ENCODE assay signal across 8 mouse cellular contexts in genomic region chr11:80300551-80301315, GRCm38 (mm10). TPM values are rescaled to one million over a fixed set of nuclear protein-coding genes. Genes with fewer than 3 reads are reported as not detected.
A peak's percentile ranks its signal among the peaks of the same experiment; 100 is the strongest.
DNase-seq lines count a peak whose midpoint lies in the region; ATAC-seq and TF ChIP-seq lines count a peak whose summit lies in the region.

Gene Rhbdl3 (plus strand): TSS chr11:80300912.

- no peaks in the 10 kb centered on the region for H3K9me3 ChIP-seq in embryonic facial prominence, embryonic 15.5 days (replicated peaks)
- no peaks in the 10 kb centered on the region for H3K9me3 ChIP-seq in heart, embryonic 15.5 days (replicated peaks)
- no peaks in the 10 kb centered on the region for H3K9me3 ChIP-seq in liver, embryonic 13.5 days (replicated peaks)
- no peaks in the 10 kb centered on the region for H3K9me3 ChIP-seq in neural tube, embryonic 13.5 days

- ATAC-seq in embryonic facial prominence, embryonic 15.5 days (ENCODE audit: insufficient number of reproducible peaks, low FRiP score, low TSS enrichment, low read depth), result peak; percentile 70
- ATAC-seq in heart, embryonic 15.5 days (replicated peaks; ENCODE audit: insufficient number of reproducible peaks, insufficient read depth, low FRiP score, low read depth), result peak; percentile 63
- ATAC-seq in liver, embryonic 13.5 days (ENCODE audit: low read depth), result no peak
- peak; percentile 64 for ATAC-seq in neural tube, embryonic 13.5 days (ENCODE audit: low read depth)

- H3K9ac ChIP-seq in embryonic facial prominence, embryonic 15.5 days, result peak within 1 kb of the TSS; percentile 62
- H3K9ac ChIP-seq in heart, embryonic 15.5 days, result peak within 1 kb of the TSS; percentile 68
- no peak within 1 kb of the TSS for H3K9ac ChIP-seq in liver, embryonic 13.5 days
- H3K9ac ChIP-seq in neural tube, embryonic 13.5 days, result peak within 1 kb of the TSS; percentile 85

- no peak for TF ChIP-seq CTCF in spleen, adult 2 months (IDR thresholded peaks at IDR 0.05; ENCODE audit: extremely low read depth, insufficient read depth, insufficient read length, insufficient replicate concordance)
- TF ChIP-seq CTCF in thymus, adult 2 months (IDR thresholded peaks at IDR 0.05; ENCODE audit: borderline replicate concordance, control insufficient read depth, extremely low read depth, insufficient read depth, low read length, poor library complexity), result no peak

- no peak for TF ChIP-seq POLR2A in spleen, adult 2 months (IDR thresholded peaks at IDR 0.05; ENCODE audit: low read depth, low read length)
- TF ChIP-seq POLR2A in thymus, adult 2 months (IDR thresholded peaks at IDR 0.05; ENCODE audit: control insufficient read depth, extremely low read depth, insufficient read depth, low read length, poor library complexity), result no peak

- H3K27ac ChIP-seq in spleen, adult 2 months (ENCODE audit: insufficient read depth, low read length), result no peak within 1 kb of the TSS; the same call in 1 of the 2 replicates
- H3K27ac ChIP-seq in embryonic facial prominence, embryonic 15.5 days (replicated peaks), result peak within 1 kb of the TSS; percentile 44; the same call in 1 of the 2 replicates
- H3K27ac ChIP-seq in heart, embryonic 15.5 days, result peak within 1 kb of the TSS; percentile 10; the same call in 1 of the 2 replicates
- H3K27ac ChIP-seq in liver, embryonic 13.5 days, result no peak within 1 kb of the TSS
- peak within 1 kb of the TSS; percentile 85 for H3K27ac ChIP-seq in neural tube, embryonic 13.5 days (replicated peaks)
- no peak within 1 kb of the TSS for H3K27ac ChIP-seq in thymus, adult 2 months (ENCODE audit: control insufficient read depth, insufficient read depth, low read length)

- WGBS in spleen, adult 2 months, result under 1% methylated on average over 76 of the region's 81 CpGs
- under 1% methylated on average over 67 of the region's 81 CpGs for WGBS in embryonic facial prominence, embryonic 15.5 days
- WGBS in heart, embryonic 15.5 days, result under 1% methylated on average over 63 of the region's 81 CpGs
- under 1% methylated on average over 76 of the region's 81 CpGs for WGBS in liver, embryonic 13.5 days (ENCODE audit: insufficient replicate concordance)
- under 1% methylated on average over 78 of the region's 81 CpGs for WGBS in neural tube, embryonic 13.5 days
- WGBS in thymus, adult 2 months, result 1% methylated on average over 68 of the region's 81 CpGs

- no peaks in the 10 kb centered on the region for H3K36me3 ChIP-seq in spleen, adult 2 months (ENCODE audit: control insufficient read depth, insufficient read depth, low read length)
- H3K36me3 ChIP-seq in embryonic facial prominence, embryonic 15.5 days, result no peaks in the 10 kb centered on the region
- H3K36me3 ChIP-seq in heart, embryonic 15.5 days, result no peaks in the 10 kb centered on the region
- no peaks in the 10 kb centered on the region for H3K36me3 ChIP-seq in liver, embryonic 13.5 days
- no peaks in the 10 kb centered on the region for H3K36me3 ChIP-seq in neural tube, embryonic 13.5 days
- H3K36me3 ChIP-seq in thymus, adult 2 months (ENCODE audit: control insufficient read depth, insufficient read depth, low read length), result no peaks in the 10 kb centered on the region

- H3K4me2 ChIP-seq in embryonic facial prominence, embryonic 15.5 days (replicated peaks), result peak within 1 kb of the TSS; percentile 97
- peak within 1 kb of the TSS; percentile 88 for H3K4me2 ChIP-seq in heart, embryonic 15.5 days
- H3K4me2 ChIP-seq in liver, embryonic 13.5 days, result peak within 1 kb of the TSS; percentile 68
- peak within 1 kb of the TSS; percentile 99 for H3K4me2 ChIP-seq in neural tube, embryonic 13.5 days

- H3K4me1 ChIP-seq in spleen, adult 2 months (ENCODE audit: control insufficient read depth, insufficient read depth, insufficient read length), result peaks cover 11% of the 10 kb centered on the region
- H3K4me1 ChIP-seq in embryonic facial prominence, embryonic 15.5 days, result peaks cover 37% of the 10 kb centered on the region
- H3K4me1 ChIP-seq in heart, embryonic 15.5 days (replicated peaks), result peaks cover 40% of the 10 kb centered on the region
- peaks cover 15% of the 10 kb centered on the region; the same call in 1 of the 2 replicates for H3K4me1 ChIP-seq in liver, embryonic 13.5 days (replicated peaks)
- H3K4me1 ChIP-seq in neural tube, embryonic 13.5 days (replicated peaks), result peaks cover 43% of the 10 kb centered on the region
- H3K4me1 ChIP-seq in thymus, adult 2 months (replicated peaks; ENCODE audit: control insufficient read depth, insufficient read depth, low read length), result peaks cover 13% of the 10 kb centered on the region

- DNase-seq in spleen, adult 2 months (ENCODE audit: low read depth in 1 of 2, low spot score in 2 of 2), result peak in 1 of 2 experiments; percentile 16
- no peak for DNase-seq in spleen, postnatal 4 days (ENCODE audit: low spot score in 2 of 2)
- DNase-seq in kidney, postnatal 10 days, result peak; percentile 82
- no peak for DNase-seq in liver, embryonic 13.5 days
- DNase-seq in thymus, adult 2 months, result peak; percentile 45

- H3K4me3 ChIP-seq in spleen, adult 2 months (ENCODE audit: extremely low read depth, insufficient read depth, insufficient read length), result peak within 1 kb of the TSS; percentile 52
- H3K4me3 ChIP-seq in embryonic facial prominence, embryonic 15.5 days (replicated peaks), result peak within 1 kb of the TSS; percentile 73
- peak within 1 kb of the TSS; percentile 69 for H3K4me3 ChIP-seq in heart, embryonic 15.5 days
- H3K4me3 ChIP-seq in liver, embryonic 13.5 days (replicated peaks), result peak within 1 kb of the TSS; percentile 54
- H3K4me3 ChIP-seq in neural tube, embryonic 13.5 days, result peak within 1 kb of the TSS; percentile 84
- peak within 1 kb of the TSS; percentile 45 for H3K4me3 ChIP-seq in thymus, adult 2 months (ENCODE audit: control insufficient read depth, insufficient read depth, low read length)

- H3K27me3 ChIP-seq in spleen, adult 2 months (ENCODE audit: control insufficient read depth, insufficient read depth, low read length), result peaks cover 15% of the 10 kb centered on the region
- peaks cover 32% of the 10 kb centered on the region for H3K27me3 ChIP-seq in embryonic facial prominence, embryonic 15.5 days
- peaks cover 70% of the 10 kb centered on the region for H3K27me3 ChIP-seq in heart, embryonic 15.5 days
- peaks cover 94% of the 10 kb centered on the region for H3K27me3 ChIP-seq in liver, embryonic 13.5 days
- H3K27me3 ChIP-seq in neural tube, embryonic 13.5 days, result peaks cover 7% of the 10 kb centered on the region; the same call in 1 of the 2 replicates
- H3K27me3 ChIP-seq in thymus, adult 2 months (ENCODE audit: control insufficient read depth, insufficient read depth, low read length), result peaks cover 18% of the 10 kb centered on the region

RNA-seq across cellular contexts. Expression of gene Rhbdl3, which starts in this region (rescaled TPM):
- polyA plus RNA-seq in spleen, adult 2 months (2012; rRNA removed), result 2.2 and 2.9 TPM in 2 replicates
- 7.3 and 8.3 TPM in 2 replicates for polyA plus RNA-seq in embryonic facial prominence, embryonic 15.5 days (2015; fragmentation: Nextera tagmentation; extraction: Ambion mirVana)
- polyA plus RNA-seq in heart, embryonic 15.5 days (2015; fragmentation: Nextera tagmentation; extraction: Ambion mirVana), result 1.7 and 3.2 TPM in 2 replicates
- polyA plus RNA-seq in liver, embryonic 13.5 days (2015; fragmentation: Nextera tagmentation; extraction: Ambion mirVana), result 0.08 and 0.12 TPM in 2 replicates
- polyA plus RNA-seq in neural tube, embryonic 13.5 days (2015; fragmentation: Nextera tagmentation; extraction: Ambion mirVana), result 16.3 and 16.6 TPM in 2 replicates
- 8.7 and 9.6 TPM in 2 replicates for polyA plus RNA-seq in thymus, adult 2 months (2012; rRNA removed)

Comparison
In these comparisons a context has a peak if more than half of its experiments do, and no peak if none do; other contexts are left out.
1. DNase-seq: peak in kidney, postnatal 10 days (single experiment) and thymus, adult 2 months (single experiment); none in spleen, postnatal 4 days (0 of 2) and liver, embryonic 13.5 days (single experiment).
2. H3K27ac ChIP-seq: peak in embryonic facial prominence, embryonic 15.5 days (single experiment), heart, embryonic 15.5 days (single experiment) and neural tube, embryonic 13.5 days (single experiment); none in spleen, adult 2 months (single experiment), liver, embryonic 13.5 days (single experiment) and thymus, adult 2 months (single experiment).
3. Peak in every context shown above with its lines, with median percentiles within 50 percentile points of each other: H3K4me3 ChIP-seq and H3K4me2 ChIP-seq.